32 mouse cellular contexts compared by ENCODE assay signal in the genomic region with DNA sequence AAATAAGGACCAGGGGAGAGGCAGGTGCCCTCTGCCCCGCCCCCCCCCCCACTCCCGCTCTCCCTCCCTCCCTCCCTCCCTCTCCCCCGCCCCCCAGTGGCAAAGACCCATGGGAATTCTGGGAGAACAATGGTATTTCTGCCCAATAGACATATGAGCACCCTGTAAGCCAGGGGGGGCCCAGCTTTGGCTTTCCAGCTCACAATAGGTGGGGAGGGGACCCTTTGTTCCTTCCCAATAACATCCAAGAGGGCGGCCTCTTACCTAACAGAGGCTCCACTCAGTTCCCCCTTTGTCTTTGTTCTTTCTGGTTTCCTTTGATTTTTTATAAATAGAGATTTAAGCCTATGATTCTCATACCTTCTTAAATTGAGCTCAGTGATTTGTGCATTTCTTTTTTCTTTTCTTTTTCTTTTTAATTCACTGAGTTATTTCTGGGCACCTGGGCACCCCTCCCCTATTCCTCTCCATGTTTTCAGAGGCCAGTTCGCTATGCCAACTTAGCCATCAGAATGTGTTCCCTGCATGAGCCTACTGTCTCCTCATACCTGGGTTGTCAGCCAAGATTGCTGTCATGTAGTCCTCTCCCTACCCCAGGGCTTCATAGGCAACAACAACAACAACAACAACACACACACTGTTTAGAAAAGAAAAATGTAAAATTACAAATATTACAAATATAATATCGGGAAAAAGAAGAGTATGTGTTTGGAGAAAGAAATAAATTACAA.
DNase-seq lines count a peak whose midpoint lies in the region; ATAC-seq and TF ChIP-seq lines count a peak whose summit lies in the region.
"Had no signal": no experiment of that assay in that cellular context is flagged by ENCODE, and none has a peak within 500 bp of the region (broad histone marks: within the 10 kb centered on the region; RNA-seq: fewer than 3 reads in every experiment).

No protein-coding gene starts in this region.

- no peaks in the 10 kb centered on the region for H3K36me3 ChIP-seq in forebrain, embryonic 13.5 days (ENCODE audit: poor library complexity, severe bottlenecking)
- no peaks in the 10 kb centered on the region for H3K36me3 ChIP-seq in forebrain, postnatal 0 days (ENCODE audit: insufficient read depth)
- H3K36me3 ChIP-seq in midbrain, embryonic 12.5 days, result no peaks in the 10 kb centered on the region
- H3K36me3 ChIP-seq in midbrain, embryonic 15.5 days (replicated peaks), result no peaks in the 10 kb centered on the region
- H3K36me3 ChIP-seq: heart, embryonic 13.5 days; liver, embryonic 12.5 days; neural tube, embryonic 12.5 days had no signal

- H3K4me2 ChIP-seq in forebrain, embryonic 13.5 days, result no peak overlapping the region
- no peak overlapping the region for H3K4me2 ChIP-seq in forebrain, postnatal 0 days (ENCODE audit: low read depth)
- no peak overlapping the region for H3K4me2 ChIP-seq in midbrain, embryonic 12.5 days (replicated peaks)
- no peak overlapping the region for H3K4me2 ChIP-seq in midbrain, embryonic 15.5 days
- H3K4me2 ChIP-seq: heart, embryonic 13.5 days; liver, embryonic 12.5 days; neural tube, embryonic 12.5 days had no signal

- H3K27me3 ChIP-seq in forebrain, embryonic 13.5 days, result no peaks in the 10 kb centered on the region
- H3K27me3 ChIP-seq in forebrain, postnatal 0 days (ENCODE audit: insufficient read depth, low read length), result no peaks in the 10 kb centered on the region
- no peaks in the 10 kb centered on the region; the same call in 1 of the 2 replicates for H3K27me3 ChIP-seq in midbrain, embryonic 12.5 days
- no peaks in the 10 kb centered on the region for H3K27me3 ChIP-seq in midbrain, embryonic 15.5 days (replicated peaks)
- H3K27me3 ChIP-seq: CH12.LX; heart, embryonic 13.5 days; liver, embryonic 12.5 days; neural tube, embryonic 12.5 days had no signal

- no peak for TF ChIP-seq CTCF in forebrain, postnatal 0 days (IDR thresholded peaks at IDR 0.05; ENCODE audit: low read depth)

- H3K9ac ChIP-seq in forebrain, embryonic 13.5 days, result no peak overlapping the region
- no peak overlapping the region for H3K9ac ChIP-seq in forebrain, postnatal 0 days
- no peak overlapping the region for H3K9ac ChIP-seq in midbrain, embryonic 12.5 days (replicated peaks)
- H3K9ac ChIP-seq in midbrain, embryonic 15.5 days, result no peak overlapping the region
- H3K9ac ChIP-seq: heart, embryonic 13.5 days; liver, embryonic 12.5 days; liver, postnatal 0 days; neural tube, embryonic 12.5 days had no signal

- peak; percentile 58; the same call in 1 of the 2 replicates for ATAC-seq in forebrain, embryonic 13.5 days
- no peak for ATAC-seq in forebrain, postnatal 0 days
- peak; percentile 47; the same call in 1 of the 2 replicates for ATAC-seq in midbrain, embryonic 12.5 days (ENCODE audit: low FRiP score, low read depth)
- no peak for ATAC-seq in midbrain, embryonic 15.5 days (replicated peaks)
- ATAC-seq: activated CD4-positive, CD25-positive, alpha-beta regulatory T cell, adult 4 months; intestine, embryonic 16.5 days; liver, embryonic 12.5 days; liver, postnatal 0 days had no signal

- 48% methylated on average over 3 of the region's 6 CpGs for WGBS in forebrain, embryonic 13.5 days
- 30% methylated on average over 6 of the region's 6 CpGs for WGBS in forebrain, postnatal 0 days
- 38% methylated on average over 5 of the region's 6 CpGs for WGBS in midbrain, embryonic 12.5 days
- 51% methylated on average over 5 of the region's 6 CpGs for WGBS in midbrain, embryonic 15.5 days

- no peak overlapping the region for H3K4me3 ChIP-seq in forebrain, embryonic 13.5 days
- H3K4me3 ChIP-seq in forebrain, postnatal 0 days (ENCODE audit: low read depth, low read length), result no peak overlapping the region
- H3K4me3 ChIP-seq in midbrain, embryonic 12.5 days, result no peak overlapping the region
- no peak overlapping the region for H3K4me3 ChIP-seq in midbrain, embryonic 15.5 days
- H3K4me3 ChIP-seq: heart, embryonic 13.5 days; liver, embryonic 12.5 days; myocyte; neural tube, embryonic 12.5 days had no signal

- H3K27ac ChIP-seq in forebrain, embryonic 13.5 days, result no peak overlapping the region
- H3K27ac ChIP-seq in forebrain, postnatal 0 days (ENCODE audit: low read depth, low read length), result no peak overlapping the region
- H3K27ac ChIP-seq in midbrain, embryonic 12.5 days (replicated peaks), result no peak overlapping the region
- H3K27ac ChIP-seq in midbrain, embryonic 15.5 days, result no peak overlapping the region
- H3K27ac ChIP-seq: heart, embryonic 13.5 days; kidney, postnatal 0 days; liver, embryonic 12.5 days; neural tube, embryonic 12.5 days; stomach, postnatal 0 days had no signal

- 0 out of 2 replicates have a peak, but pooled peaks cover 2% of the 10 kb centered on the region for H3K4me1 ChIP-seq in forebrain, embryonic 13.5 days
- H3K4me1 ChIP-seq in forebrain, postnatal 0 days (ENCODE audit: insufficient read depth), result no peaks in the 10 kb centered on the region
- H3K4me1 ChIP-seq in midbrain, embryonic 12.5 days, result peaks cover 5% of the 10 kb centered on the region; the same call in 1 of the 2 replicates
- no peaks in the 10 kb centered on the region for H3K4me1 ChIP-seq in midbrain, embryonic 15.5 days
- H3K4me1 ChIP-seq: liver, embryonic 12.5 days; neural tube, embryonic 12.5 days had no signal

- peak; percentile 58 for DNase-seq in cerebellum, postnatal 10 days
- no peak for DNase-seq in cerebellum, adult 11-12 months
- DNase-seq in forebrain, postnatal 0 days, result no peak
- DNase-seq in right cerebral cortex, postnatal 10 days (ENCODE audit: low spot score in 2 of 2), result no peak
- no peak for DNase-seq in lung, postnatal 36 days
- DNase-seq: adrenal gland, adult 2 months; adrenal gland, postnatal 36 days; cerebellum, adult 2 months; embryo, embryonic 11 days; gastrocnemius, postnatal 10 days; heart, postnatal 10 days; kidney, adult 8-10 months; kidney, postnatal 4 days; layer of hippocampus, postnatal 36 days; left cerebral cortex, postnatal 4 days; liver, postnatal 0 days; right cerebral cortex, adult 18-20 months; right cerebral cortex, postnatal 4 days; thymus, adult 18-20 months; thymus, postnatal 36 days had no signal

- no peaks in the 10 kb centered on the region for H3K9me3 ChIP-seq in forebrain, embryonic 13.5 days (replicated peaks)
- H3K9me3 ChIP-seq in forebrain, postnatal 0 days (ENCODE audit: low read length), result no peaks in the 10 kb centered on the region
- H3K9me3 ChIP-seq in midbrain, embryonic 12.5 days, result no peaks in the 10 kb centered on the region
- H3K9me3 ChIP-seq in midbrain, embryonic 15.5 days, result no peaks in the 10 kb centered on the region
- H3K9me3 ChIP-seq: heart, embryonic 13.5 days; liver, embryonic 12.5 days; neural tube, embryonic 12.5 days had no signal

Comparison
In these comparisons a context has a peak if more than half of its experiments do, and no peak if none do; other contexts are left out.
1. DNase-seq: peak in cerebellum, postnatal 10 days (2 of 2); none in cerebellum, adult 11-12 months (single experiment), forebrain, postnatal 0 days (single experiment), right cerebral cortex, postnatal 10 days (0 of 2) and lung, postnatal 36 days (single experiment).
2. ATAC-seq: peak in forebrain, embryonic 13.5 days (single experiment) and midbrain, embryonic 12.5 days (single experiment); none in forebrain, postnatal 0 days (single experiment) and midbrain, embryonic 15.5 days (single experiment).